Mouse (Mus musculus): ENCODE data around the gene Utp4. TPM values are rescaled to one million over a fixed set of nuclear protein-coding genes. Genes with fewer than 3 reads are reported as not detected.

Utp4 gene
- total RNA-seq (2023), result 52.8 TPM

DNA sequence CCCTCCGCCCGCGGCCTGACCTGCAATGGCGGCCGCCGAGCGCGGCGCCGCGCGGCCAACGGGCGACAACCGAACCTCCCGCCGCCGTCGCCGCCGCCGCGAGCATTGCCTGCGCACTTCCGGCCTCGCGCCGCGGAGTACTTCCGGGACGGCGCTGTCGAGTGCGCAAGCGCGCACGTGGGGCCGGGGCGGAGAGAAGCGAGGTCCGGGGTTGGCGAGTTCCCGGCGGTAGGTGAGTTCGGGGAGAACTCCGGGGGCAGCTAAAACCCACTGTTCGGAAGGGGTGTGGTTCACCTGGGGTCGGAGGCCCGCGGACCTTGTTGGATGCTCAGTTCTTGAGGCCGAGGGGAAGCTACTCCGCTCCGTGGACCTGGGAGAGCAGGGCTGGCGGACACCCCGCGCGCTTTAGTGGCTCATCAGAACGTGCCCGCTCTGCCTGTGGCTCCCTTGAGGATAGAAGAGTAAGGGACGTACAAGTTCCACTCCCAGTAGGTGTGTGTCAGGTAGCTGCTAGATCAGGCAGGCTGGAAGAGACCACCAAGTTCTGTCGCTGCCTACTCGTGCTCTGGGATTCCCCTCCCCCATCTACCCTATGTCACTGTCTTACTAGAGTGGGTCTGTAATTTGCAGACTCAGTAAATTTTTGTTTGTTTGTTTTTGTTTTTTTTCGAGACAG lies at the start of gene Utp4:
TSS of gene Utp4 (plus strand) at position 156 of the 676 bp plus-strand sequence.

DNA sequence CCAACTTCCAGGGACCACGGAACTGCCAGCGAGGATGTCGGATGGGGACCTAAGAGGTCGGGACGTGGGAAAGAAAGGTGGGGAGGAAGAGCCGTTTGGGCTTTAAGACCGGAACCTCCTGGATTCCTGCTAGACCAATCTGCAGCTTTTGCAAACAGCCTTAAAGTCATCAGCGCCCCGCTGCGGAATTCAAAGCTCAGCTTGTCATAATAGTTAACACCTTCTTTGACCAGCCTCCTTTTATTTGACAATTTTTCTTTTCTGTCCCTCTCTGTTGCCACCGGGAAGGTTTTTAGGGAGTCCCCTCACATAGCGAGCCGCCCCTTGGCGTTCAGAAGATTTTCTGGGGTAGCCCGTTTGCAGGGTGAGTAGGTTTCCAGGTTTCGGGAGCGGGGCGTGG lies 23.4 kb upstream of the Utp4 start, which contains the start of gene Has3:
TSS of gene Has3 (plus strand) at position 192 of the 400 bp plus-strand sequence.

DNA sequence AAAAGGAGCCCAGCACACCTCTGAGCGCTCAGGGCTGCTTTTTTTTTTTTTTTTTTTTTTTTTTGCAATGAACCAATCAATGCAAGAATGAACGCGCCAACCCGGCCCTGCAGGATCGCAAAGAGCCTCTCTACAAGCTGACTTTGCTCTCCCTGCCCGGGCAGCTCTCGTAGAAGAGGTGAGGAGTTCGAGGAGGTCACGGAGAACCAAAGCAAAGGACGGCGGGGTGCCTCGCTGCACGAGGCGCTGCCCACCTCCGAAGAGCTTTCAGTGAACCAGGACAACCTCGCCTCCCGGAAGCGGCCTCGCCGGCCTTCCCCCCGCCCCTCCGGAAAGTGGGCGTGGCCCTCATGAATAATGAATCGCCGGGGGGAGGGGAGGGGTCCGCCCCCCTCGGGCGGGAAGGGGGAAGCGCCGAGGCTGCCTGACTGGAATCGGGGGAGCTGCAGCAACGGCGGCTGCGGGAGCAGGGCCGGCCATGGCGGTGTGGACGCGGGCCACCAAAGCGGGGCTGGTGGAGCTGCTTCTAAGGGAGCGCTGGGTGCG lies 42.0 kb downstream of the Utp4 start, which contains the start of gene Sntb2:
TSS of gene Sntb2 (plus strand) at position 427 of the 546 bp plus-strand sequence.

Other genes starting within 250 kb of the Utp4 start
- 20.7 TPM for gene Tango6, start 210.6 kb upstream of the Utp4 start, total RNA-seq (2023)
- 0.68 TPM for gene Has3, start 23.4 kb upstream of the Utp4 start, total RNA-seq (2023)
- gene Sntb2, start 42.1 kb downstream of the Utp4 start, total RNA-seq (2023), result 6.9 TPM
- gene Vps4a, start 137.6 kb downstream of the Utp4 start, total RNA-seq (2023), result 53.4 TPM
- gene Pdf, start 155.0 kb downstream of the Utp4 start, total RNA-seq (2023), result 8.3 TPM
- 37.7 TPM for gene Cog8, start 163.1 kb downstream of the Utp4 start, total RNA-seq (2023)
- gene Nip7, start 163.2 kb downstream of the Utp4 start, total RNA-seq (2023), result 67.0 TPM
- gene Tmed6, start 172.0 kb downstream of the Utp4 start, total RNA-seq (2023), result not detected
- gene Terf2, start 202.9 kb downstream of the Utp4 start, total RNA-seq (2023), result 57.1 TPM